Mouse (Mus musculus): ENCODE data around the gene Olfr62. TPM values are rescaled to one million over a fixed set of nuclear protein-coding genes. Genes with fewer than 3 reads are reported as not detected.

Olfr62 gene
- not detected in 2 replicates for polyA plus RNA-seq (2015; fragmentation: Nextera tagmentation; extraction: Ambion mirVana)

- ATAC-seq (no peak), DNase-seq (ENCODE audit: low spot score) (no peak)
- no peaks in the 10 kb centered on the region for H3K9me3 ChIP-seq (ENCODE audit: low read length)
- H3K36me3 ChIP-seq (ENCODE audit: insufficient read depth, low read length): no peaks in the 10 kb centered on the region
- H3K4me3 ChIP-seq (ENCODE audit: low read depth, low read length): no peak within 1 kb of the TSS
- no peak within 1 kb of the TSS for H3K4me2 ChIP-seq (replicated peaks; ENCODE audit: low read depth, low read length)
- H3K27ac ChIP-seq (ENCODE audit: low read length): no peak within 1 kb of the TSS
- no peaks in the 10 kb centered on the region for H3K27me3 ChIP-seq (replicated peaks; ENCODE audit: insufficient read depth, low read length)
- no peak within 1 kb of the TSS for H3K9ac ChIP-seq (replicated peaks; ENCODE audit: low read depth)
- H3K4me1 ChIP-seq (ENCODE audit: insufficient read depth, low read depth, low read length): no peaks in the 10 kb centered on the region
- no peak for TF ChIP-seq EP300 (IDR thresholded peaks at IDR 0.05)
- no peak for TF ChIP-seq CTCF (IDR thresholded peaks at IDR 0.05)
Observed at GRCm38 (mm10) chr4:118658652-118659051, at the start of gene Olfr62. Olfr62 (plus strand) TSS chr4:118658952.

DNA sequence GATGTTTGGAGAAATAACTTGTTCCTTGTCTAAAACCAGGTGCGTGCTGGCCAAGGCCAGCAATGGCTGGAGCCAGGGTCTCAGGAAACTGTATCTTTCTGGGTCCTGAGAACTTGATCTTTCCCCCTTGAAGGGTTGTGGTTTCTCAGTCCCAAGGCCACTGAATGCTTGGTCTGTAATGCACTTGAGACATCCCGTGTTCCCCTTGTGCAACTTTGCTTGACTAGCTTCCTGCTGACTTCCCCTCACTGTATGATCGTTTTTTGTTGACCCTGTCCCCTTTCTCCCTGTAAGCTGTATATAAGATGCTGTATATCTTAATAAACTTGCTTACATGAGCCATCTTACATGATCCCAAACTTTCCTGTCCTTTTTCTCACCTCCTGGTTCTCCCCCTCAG, 48.9 kb upstream of the Olfr62 start:
- no peak for DNase-seq (ENCODE audit: low spot score)
- Histone ChIP-seq H3K9ac (replicated peaks; ENCODE audit: low read depth) (no peak overlapping the region), H3K9me3 (ENCODE audit: low read length) (no peaks in the 10 kb centered on the region), H3K4me1 (ENCODE audit: insufficient read depth, low read depth, low read length) (no peaks in the 10 kb centered on the region), H3K4me3 (ENCODE audit: low read depth, low read length) (no peak overlapping the region), H3K36me3 (ENCODE audit: insufficient read depth, low read length) (no peaks in the 10 kb centered on the region), H3K27me3 (replicated peaks; ENCODE audit: insufficient read depth, low read length) (no peaks in the 10 kb centered on the region), H3K4me2 (replicated peaks; ENCODE audit: low read depth, low read length) (no peak overlapping the region), H3K27ac (ENCODE audit: low read length) (no peak overlapping the region)
- 51% methylated on average over 3 of the region's 3 CpGs for WGBS
- TF ChIP-seq EP300 (IDR thresholded peaks at IDR 0.05) (no peak), CTCF (IDR thresholded peaks at IDR 0.05) (no peak)
- ATAC-seq: no peak

- Histone ChIP-seq H3K27me3 (replicated peaks; ENCODE audit: insufficient read depth, low read length) (no peaks in the 10 kb centered on the region), H3K36me3 (ENCODE audit: insufficient read depth, low read length) (no peaks in the 10 kb centered on the region), H3K9ac (replicated peaks; ENCODE audit: low read depth) (no peak overlapping the region), H3K9me3 (ENCODE audit: low read length) (no peaks in the 10 kb centered on the region), H3K4me3 (ENCODE audit: low read depth, low read length) (no peak overlapping the region), H3K4me2 (replicated peaks; ENCODE audit: low read depth, low read length) (no peak overlapping the region), H3K4me1 (ENCODE audit: insufficient read depth, low read depth, low read length) (no peaks in the 10 kb centered on the region), H3K27ac (ENCODE audit: low read length) (no peak overlapping the region)
- ATAC-seq (peak; percentile 28; the same call in 1 of the 2 replicates), DNase-seq (ENCODE audit: low spot score) (peak; percentile 48)
- TF ChIP-seq CTCF (IDR thresholded peaks at IDR 0.05): peak; percentile 61
- TF ChIP-seq EP300 (IDR thresholded peaks at IDR 0.05): no peak
- WGBS: 23% methylated on average over 11 of the region's 11 CpGs
Observed at GRCm38 (mm10) chr4:118612619-118613018, 46.1 kb upstream of the Olfr62 start.

DNA sequence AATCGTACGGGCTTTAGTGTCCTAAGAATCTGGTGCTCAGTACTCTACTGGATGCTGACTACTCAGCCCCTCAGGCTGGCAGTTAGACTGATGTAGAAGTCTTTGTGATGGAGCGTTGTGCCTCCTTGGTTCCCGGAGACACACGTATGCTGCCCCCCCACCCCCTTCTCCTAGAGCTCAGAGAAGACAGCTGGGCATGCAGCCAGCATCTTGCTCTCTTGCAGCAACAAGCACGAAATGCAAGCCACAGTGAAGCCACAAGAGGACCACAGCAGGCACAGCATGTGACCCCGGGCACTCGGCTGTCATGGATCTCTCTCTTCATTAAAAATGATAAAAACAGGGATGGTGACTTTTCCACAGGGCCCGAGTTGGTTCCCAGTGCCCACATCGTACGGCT, 43.3 kb upstream of the Olfr62 start:
- Histone ChIP-seq H3K36me3 (ENCODE audit: insufficient read depth, low read length) (no peaks in the 10 kb centered on the region), H3K4me1 (ENCODE audit: insufficient read depth, low read depth, low read length) (no peaks in the 10 kb centered on the region), H3K4me3 (ENCODE audit: low read depth, low read length) (no peak overlapping the region), H3K9me3 (ENCODE audit: low read length) (no peaks in the 10 kb centered on the region), H3K27me3 (replicated peaks; ENCODE audit: insufficient read depth, low read length) (no peaks in the 10 kb centered on the region), H3K27ac (ENCODE audit: low read length) (no peak overlapping the region), H3K4me2 (replicated peaks; ENCODE audit: low read depth, low read length) (no peak overlapping the region), H3K9ac (replicated peaks; ENCODE audit: low read depth) (no peak overlapping the region)
- no peak for ATAC-seq
- no peak for DNase-seq (ENCODE audit: low spot score)
- no peak for TF ChIP-seq CTCF (IDR thresholded peaks at IDR 0.05)
- TF ChIP-seq EP300 (IDR thresholded peaks at IDR 0.05): no peak
- WGBS: 78% methylated on average over 11 of the region's 11 CpGs

DNA sequence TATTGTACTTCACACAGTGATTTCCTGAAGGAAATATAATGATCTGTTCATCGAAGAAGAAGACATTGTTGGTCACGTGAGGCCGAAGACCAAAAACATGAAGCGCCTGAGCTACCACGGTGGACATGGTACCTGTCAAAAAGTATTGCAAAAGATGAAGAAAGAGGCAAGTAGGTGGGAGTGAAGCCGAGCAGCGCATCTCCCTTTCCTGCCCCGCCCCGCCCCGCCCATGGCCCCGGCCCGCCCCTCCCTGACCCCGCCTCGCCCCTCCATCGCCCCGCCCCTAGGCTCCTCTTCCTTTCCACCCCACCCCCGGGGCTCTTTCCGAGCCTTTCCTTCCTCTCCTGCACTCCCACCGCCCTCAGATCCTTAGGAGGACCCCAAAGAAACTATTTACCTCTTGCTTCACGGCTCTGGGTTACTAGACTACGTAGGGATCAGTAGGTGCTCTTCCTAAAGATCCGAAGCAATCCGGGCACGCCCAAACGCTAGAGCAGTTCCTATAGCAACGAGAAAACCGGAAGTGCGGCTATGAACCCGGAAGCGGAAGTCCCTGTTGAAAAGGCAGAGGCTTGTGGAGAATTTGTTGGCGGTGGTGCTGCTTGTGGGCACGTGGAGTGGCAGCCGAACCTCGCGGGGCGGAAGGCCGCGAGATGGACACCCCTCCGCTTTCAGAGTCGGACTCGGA, 38.3 kb upstream of the Olfr62 start, which contains the start of the genes Cfap57 and Ebna1bp2:
Cfap57 (minus strand) TSS at position 499 of the 688 bp plus-strand sequence.
Ebna1bp2 (plus strand) TSS at position 521 of the 688 bp plus-strand sequence.
- H3K9ac ChIP-seq (replicated peaks; ENCODE audit: low read depth): peak within 1 kb of the TSS; percentile 55
- H3K4me3 ChIP-seq (ENCODE audit: low read depth, low read length): peak within 1 kb of the TSS; percentile 68
- peak within 1 kb of the TSS; percentile 20; the same call in 1 of the 2 replicates for H3K27ac ChIP-seq (ENCODE audit: low read length)
- no peaks in the 10 kb centered on the region for H3K9me3 ChIP-seq (ENCODE audit: low read length)
- peak within 1 kb of the TSS; percentile 78 for H3K4me2 ChIP-seq (replicated peaks; ENCODE audit: low read depth, low read length)
- peak; percentile 97 for ATAC-seq
- WGBS: under 1% methylated on average over 33 of the region's 41 CpGs
- 0 out of 2 replicates have a peak, but pooled peaks cover 6% of the 10 kb centered on the region for H3K4me1 ChIP-seq (ENCODE audit: insufficient read depth, low read depth, low read length)
- TF ChIP-seq EP300 (IDR thresholded peaks at IDR 0.05) (peak; percentile 57; the same call in 1 of the 2 replicates), CTCF (IDR thresholded peaks at IDR 0.05) (no peak)
- DNase-seq (ENCODE audit: low spot score): peak; percentile 96
- H3K36me3 ChIP-seq (ENCODE audit: insufficient read depth, low read length): peaks cover 21% of the 10 kb centered on the region; the same call in 1 of the 2 replicates
- H3K27me3 ChIP-seq (replicated peaks; ENCODE audit: insufficient read depth, low read length): no peaks in the 10 kb centered on the region

GRCm38 (mm10) chr4:118620967-118621320, 37.8 kb upstream of the Olfr62 start:
- TF ChIP-seq CTCF (IDR thresholded peaks at IDR 0.05): no peak
- no peak for TF ChIP-seq EP300 (IDR thresholded peaks at IDR 0.05)
- no peak; the same call in none of the 2 replicates for ATAC-seq
- H3K4me1 ChIP-seq (ENCODE audit: insufficient read depth, low read depth, low read length): 0 out of 2 replicates have a peak, but pooled peaks cover 6% of the 10 kb centered on the region
- peak overlapping the region; percentile 55 for H3K9ac ChIP-seq (replicated peaks; ENCODE audit: low read depth)
- no peaks in the 10 kb centered on the region for H3K27me3 ChIP-seq (replicated peaks; ENCODE audit: insufficient read depth, low read length)
- under 1% methylated on average over 23 of the region's 23 CpGs for whole genome bisulfite sequencing
- H3K4me3 ChIP-seq (ENCODE audit: low read depth, low read length): peak overlapping the region; percentile 68
- H3K9me3 ChIP-seq (ENCODE audit: low read length): no peaks in the 10 kb centered on the region
- peak overlapping the region; percentile 20; the same call in 1 of the 2 replicates for H3K27ac ChIP-seq (ENCODE audit: low read length)
- H3K4me2 ChIP-seq (replicated peaks; ENCODE audit: low read depth, low read length): peak overlapping the region; percentile 78
- DNase-seq (ENCODE audit: low spot score): no peak
- peaks cover 23% of the 10 kb centered on the region; the same call in 1 of the 2 replicates for H3K36me3 ChIP-seq (ENCODE audit: insufficient read depth, low read length)

Measured in lung, postnatal 0 days (tissue).